Mouse (Mus musculus): Measurements from ENCODE around the gene Celf2.

The Celf2 gene

DNA sequence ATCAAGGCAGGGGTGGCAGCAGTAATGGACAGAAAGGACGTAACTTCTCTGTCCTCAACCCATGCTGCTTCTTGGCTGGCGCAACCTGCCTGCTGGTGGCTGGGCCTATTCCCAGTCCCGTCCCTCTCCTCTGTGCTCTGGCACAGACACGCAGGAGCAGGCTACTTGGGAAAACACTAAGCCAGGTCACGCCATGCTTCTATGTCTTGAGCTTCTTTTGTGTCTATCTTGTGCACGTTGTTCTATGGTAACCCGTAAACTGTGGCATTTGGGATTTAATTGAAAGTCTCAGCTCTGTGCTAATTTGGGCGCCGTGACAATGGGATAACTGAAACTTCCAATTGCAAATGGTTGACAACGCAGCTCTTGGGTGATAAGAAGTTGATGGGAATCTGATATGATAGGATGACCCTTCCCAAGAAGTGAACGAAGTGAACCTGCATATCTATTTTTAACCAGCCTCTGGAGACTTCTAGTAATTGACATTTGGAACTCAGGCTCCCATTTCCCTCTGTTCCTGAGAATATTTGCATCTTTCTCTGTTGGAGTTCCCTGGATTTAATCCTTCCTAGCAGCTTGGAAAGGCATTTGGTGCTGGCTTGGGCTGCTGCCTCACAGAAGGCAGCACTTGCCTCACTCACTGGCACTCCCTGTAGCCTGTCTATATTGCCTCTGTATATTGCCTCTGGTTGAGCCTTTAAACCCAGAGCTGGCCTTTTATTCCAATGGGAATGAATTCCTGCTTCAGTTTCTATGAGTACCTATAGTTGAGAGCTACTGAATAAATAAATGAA lies 335.9 kb downstream of the Celf2 start:
- no peak for DNase-seq

DNA sequence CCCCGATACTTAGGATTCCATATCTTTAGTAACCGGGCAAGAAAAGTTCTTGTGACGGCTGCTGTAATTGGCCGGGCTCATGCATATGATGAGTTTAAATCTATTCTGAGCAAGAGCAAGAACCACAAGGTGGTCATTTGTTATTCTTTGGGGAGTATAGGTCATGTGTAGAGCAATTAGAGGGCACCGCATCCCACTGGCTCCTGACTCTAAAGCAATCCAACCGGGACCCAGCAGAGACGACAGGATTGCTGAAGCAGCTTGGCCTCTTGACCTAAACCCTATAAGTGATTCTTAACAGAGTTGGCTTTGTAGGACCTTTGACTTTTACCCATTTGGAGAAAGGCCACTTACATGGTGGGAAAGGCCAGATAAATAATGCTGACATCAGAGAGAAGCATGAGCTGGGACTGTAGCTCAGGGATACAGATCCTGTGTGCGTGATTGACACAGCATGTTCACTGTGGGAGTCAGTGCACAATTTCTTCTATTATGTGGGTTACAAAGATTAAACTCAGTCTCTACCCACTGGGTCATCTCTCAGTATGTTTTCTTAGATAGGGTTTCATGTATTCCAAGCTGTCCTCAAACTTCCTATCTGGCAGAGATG lies 338.2 kb downstream of the Celf2 start:
- no peak for DNase-seq

DNA sequence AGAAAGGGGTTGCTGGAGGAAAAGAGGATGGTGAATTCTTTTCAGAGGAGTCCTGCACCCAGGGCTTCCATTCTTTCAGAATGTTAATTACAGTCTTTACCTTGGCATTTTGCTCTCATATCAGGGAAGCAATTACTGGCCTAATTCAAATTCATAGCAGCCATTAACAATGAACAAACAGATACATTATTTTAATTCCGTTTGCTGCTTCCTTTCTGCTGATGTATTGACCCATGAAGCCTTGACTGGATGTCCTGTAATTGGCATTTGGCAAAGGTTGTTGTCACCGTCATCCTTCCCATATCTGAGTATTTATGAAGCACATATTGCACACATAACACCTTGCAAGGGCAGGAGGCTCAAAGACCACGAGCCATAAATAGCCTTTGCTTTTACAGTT lies 343.6 kb downstream of the Celf2 start:
- peak; percentile 78 for DNase-seq

DNA sequence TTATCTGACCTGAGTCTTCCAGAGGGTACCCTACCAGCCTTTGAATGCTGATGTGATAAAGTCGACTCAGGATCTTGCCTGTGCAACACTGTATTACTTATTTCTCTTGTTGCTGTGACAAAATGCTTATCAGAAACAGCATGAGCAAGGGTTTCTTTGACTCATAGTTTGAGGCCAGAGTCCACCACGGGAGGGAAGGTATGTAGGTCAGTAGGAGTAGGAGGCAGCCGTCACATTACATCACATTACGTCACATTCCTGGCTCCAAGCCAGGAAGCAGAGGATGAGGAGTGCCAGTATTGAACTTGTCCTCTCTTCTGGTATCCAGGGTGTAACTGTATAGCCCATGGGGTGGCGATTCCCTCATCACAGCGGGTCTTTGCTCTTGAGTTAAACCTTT lies 349.3 kb downstream of the Celf2 start:
- DNase-seq = peak; percentile 69

DNA sequence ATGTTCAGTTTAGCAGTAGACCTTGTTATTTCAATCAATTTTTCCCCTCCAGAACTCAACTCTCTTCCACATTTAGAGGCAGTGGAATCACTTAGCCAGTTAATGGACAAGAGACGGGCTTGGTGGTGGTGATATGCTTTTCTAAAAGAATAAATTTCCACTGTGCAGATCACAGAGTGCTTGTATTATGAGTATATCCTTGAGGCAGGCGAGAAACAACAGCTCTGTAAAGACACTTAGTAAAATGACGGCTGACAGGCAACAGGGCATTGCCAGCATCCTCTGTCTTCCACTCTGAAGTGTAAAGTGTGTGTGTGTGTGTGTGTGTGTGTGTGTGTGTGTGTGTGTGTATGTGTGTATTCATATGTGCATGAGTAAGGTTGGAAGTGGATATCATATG lies 362.1 kb downstream of the Celf2 start:
- no peak for DNase-seq

DNA sequence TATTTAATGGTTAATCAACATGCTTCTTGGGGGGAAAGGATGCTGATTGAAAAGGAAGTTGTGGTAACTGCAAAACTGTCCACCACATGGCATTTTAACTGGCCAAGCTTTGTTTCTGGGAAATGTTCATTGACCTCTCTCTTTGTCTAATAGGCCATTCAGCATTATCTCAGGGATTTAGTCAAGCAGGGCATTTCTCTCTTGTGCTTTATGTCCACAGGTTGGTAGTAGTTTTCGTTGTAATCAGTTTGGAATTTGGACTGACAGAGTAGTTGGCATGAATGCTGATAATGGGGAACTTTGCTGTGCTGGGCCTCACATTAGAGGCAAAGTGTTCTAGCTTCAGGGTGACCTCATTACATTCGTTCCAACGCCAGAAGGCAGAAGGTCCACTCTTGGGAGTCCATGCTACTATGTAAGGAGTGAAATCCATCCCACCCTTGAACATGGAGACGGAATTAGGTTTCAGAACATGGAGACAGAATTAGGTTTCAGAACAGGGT lies 363.8 kb downstream of the Celf2 start:
- no peak for DNase-seq

DNA sequence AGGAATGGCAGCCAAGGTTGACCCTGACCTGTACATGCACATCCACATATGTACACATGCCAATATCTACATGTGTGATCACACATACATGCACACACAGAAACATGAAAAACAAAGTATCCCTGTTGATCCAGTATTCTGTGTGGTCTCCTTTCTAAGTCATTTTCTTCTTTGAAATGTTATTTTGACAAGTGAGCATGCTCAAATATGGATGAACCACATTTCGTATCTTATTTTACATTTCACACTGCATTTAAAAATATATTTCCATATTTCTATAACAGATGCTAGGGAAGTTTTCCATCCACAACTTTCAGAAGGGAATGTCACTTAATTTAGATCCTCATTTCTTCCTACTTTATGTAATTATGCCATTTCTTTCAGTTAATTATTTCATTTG lies 364.5 kb downstream of the Celf2 start:
- no peak for DNase-seq

DNA sequence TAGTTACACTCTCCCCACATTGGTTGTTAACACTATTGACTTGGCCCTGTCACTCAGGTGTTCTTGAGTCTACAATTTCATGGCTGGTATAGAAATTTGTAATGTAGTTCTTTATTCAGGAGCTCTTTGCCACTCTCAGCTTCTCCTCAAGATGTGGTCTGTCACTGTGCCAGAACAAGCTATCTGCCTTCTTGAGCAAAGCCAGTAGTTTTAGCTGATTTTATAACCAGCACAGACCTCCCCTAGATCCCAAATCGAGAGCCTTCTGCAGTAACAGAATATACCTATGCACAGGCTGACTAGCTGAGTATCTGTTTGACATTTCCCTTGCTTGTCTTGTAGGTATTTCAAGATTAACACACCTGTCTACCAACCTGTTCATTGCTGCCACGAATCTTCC lies 386.0 kb downstream of the Celf2 start:
- no peak for DNase-seq

DNA sequence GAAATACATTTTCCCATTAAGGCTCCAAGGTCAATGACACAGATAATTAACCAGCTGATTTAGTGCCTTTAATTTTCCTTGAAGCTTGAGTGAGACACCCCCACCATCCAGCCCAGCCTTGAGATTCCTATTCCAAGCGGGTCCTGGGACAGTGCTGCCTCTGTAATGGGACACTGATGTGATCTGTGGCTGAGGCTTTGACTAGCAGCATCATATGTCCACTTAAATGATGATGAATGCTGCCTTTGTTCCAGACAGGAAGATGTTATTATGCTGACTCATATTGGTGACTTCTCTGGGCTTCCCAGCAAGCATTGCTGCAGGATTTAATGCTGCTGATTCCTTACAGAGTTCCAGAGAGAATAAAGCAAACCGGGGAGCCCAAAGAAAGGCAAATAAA lies 393.6 kb downstream of the Celf2 start:
- peak; percentile 49 for DNase-seq

DNA sequence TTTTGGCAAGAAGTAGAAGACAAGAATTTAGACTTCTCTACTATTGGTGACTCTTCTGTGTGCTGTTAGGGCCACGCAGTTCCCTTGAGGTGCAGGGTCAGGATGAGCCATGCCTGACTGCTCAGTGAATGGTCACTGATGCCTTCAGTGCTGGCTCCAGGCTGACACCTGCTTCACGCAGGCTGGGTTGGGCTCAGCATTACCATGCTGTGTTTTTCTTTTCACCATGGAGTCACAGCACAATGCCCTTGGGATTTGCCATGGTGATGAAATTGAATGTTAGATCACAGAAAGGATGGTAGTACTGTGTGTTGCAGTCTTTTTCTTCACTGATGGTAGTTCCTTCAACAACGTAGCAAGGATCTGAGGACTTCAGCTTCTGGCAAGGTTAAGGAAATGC lies 394.2 kb downstream of the Celf2 start:
- DNase-seq = peak; percentile 15

DNA sequence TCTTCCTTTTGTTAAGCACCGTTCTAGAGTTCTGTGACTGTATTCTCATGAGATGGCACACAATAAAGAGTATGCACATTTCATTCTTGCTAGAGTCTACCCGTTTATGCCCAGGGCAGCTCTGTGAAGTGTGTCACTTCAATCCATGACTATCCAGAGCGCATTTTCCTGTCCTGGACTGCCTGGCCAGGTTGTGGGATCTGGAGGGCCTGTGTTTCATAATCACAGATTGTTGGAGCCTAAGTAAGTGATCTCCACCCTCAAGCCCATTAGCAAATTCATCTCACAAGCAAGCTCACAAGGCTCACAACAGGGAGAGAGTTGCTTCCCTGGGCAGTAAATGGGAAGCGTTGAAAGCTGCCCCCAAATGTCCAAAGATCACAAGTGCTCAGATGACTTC lies 395.6 kb downstream of the Celf2 start:
- no peak for DNase-seq

DNA sequence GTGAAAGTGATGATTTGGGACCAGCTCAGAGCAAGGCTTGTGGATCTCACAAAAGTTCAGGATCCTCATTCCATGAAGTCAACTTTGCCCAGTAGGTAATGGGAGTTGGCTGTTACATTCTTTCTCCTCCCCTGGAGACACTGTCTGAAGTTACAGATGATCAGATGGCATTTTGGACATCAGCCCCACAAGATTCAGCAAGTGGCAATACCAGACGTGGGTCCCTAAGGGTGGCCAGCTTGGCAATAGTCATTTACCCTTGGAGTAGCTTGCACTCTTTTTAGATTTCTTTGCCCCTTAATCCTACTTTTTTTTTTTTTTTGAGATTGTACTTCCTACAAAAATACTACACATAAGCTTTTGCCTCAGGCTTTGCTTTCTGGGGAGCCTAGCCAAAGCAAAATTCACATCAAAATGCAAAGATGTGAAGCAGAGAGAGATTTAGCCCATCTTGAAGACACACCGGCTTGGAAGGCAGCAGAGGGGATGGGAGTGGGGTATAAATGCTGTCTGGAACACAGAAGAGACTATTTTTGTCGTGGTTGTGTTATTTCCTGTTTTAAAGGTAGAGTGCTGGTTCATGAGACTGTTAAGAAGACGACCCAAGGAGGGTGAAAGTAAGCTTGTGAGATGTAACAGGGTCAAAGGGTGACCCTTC lies 397.1 kb downstream of the Celf2 start:
- DNase-seq = no peak

DNA sequence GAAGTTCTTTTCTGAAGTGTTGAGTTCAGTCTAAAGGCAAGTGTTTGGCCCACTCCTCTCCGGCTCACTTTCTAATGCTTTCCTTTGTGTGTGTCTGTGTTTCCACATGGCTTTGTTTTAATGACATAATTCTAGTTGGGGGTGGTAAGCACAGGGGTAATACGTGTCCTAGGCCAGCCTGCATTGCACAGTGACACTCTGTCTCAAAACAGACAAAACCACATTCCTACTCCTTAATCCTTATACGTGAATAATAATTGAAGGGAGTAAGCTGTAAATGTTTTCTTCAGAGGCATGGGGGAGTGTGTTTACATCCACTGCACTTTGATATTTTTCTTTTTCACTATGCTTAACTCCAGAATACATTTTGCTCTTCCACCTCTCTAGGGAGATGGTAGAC lies 415.9 kb downstream of the Celf2 start:
- DNase-seq = no peak

DNA sequence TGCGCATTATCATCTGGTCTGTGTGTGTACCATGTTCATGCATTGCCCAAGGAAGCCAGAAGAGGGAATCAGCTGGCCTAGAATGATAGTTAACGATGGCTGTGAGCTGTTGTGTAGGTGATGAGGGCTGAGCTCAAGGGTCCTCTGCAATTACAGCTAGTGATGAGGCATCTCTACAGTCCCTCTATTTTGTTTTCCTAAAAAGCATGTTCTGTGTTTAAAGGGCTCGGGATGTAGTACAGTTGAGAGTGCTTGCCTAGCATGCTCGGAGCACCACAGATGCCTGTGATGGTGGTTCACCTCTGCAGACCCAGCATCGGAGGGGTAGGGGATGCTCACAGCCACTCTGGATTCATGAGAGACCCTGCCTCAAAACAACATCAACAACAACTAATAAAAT lies 416.7 kb downstream of the Celf2 start:
- no peak for DNase-seq

DNA sequence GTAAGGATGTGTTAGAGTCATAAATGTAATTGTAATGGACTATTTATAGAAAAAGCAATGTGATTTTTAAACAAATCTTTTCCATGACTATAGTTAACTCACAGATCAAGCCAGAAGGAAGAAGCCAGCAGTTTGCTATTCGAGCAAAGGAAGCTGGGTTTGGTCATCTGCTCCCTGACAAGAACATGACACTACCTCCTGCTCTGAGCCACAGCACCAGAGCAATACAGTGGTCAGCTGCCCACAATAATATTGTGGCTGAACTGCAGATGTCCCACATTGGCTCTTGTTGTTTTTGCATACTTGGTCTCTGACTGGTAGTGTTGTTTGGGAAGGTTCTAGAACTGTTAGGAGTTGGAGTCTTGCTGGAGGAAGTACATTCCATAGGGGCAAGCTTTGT lies 418.9 kb downstream of the Celf2 start:
- no peak for DNase-seq

DNA sequence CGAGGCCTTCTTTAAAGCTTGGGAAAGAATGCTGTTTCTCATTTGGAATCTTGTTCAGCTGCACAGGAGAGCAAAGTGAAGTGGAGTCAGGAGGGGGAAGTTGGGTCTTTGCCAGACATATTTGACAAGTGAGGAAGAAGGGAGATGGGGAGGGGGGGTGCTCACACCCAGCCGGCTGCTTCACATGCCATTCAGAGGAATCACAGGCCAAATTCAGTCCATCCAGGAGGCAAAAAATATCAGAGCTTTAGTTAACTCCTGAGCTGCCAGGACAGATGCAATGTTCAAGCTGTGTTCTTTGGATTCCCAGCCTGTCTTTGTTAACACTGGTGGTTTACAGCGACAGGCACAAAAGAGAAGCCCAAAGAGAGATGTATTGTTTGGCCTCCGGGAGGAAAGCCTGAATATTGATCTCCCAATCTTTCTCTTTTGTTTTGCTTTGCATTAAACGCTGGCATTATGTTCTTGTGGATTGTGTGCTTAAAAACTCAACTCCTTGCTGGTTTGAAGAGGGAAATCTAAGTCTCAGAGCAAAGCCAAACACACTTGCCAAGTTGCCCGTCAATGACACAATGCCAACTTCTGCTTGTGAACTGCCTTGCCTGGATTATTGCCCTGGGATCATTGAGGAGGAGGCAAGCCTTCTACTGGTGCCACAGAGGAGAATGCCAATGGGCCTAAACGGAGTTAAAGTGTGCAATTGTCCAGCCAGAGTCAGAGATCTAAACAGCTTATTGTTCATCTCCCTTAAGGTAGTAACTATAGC lies 420.1 kb downstream of the Celf2 start:
- DNase-seq = peak; percentile 79

DNA sequence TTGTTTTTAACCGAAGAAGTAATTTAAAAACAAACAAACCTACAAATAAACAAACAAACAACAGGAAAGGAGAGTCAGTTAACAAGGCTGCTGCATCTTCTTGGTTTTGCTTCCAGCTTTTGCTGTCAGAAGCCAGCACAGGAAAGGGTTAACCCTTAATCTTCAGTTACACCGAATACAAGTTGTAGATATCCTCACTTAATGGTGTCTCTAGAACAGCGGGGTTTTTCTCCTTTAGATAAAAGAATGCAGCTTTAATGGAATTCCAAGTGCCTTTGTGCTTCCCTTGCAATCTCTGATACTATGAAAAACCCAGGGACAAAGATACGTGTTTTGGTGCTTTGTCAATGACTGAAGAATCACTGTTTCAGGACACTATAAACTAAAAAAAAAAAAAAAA lies 420.8 kb downstream of the Celf2 start:
- peak; percentile 15 for DNase-seq

DNA sequence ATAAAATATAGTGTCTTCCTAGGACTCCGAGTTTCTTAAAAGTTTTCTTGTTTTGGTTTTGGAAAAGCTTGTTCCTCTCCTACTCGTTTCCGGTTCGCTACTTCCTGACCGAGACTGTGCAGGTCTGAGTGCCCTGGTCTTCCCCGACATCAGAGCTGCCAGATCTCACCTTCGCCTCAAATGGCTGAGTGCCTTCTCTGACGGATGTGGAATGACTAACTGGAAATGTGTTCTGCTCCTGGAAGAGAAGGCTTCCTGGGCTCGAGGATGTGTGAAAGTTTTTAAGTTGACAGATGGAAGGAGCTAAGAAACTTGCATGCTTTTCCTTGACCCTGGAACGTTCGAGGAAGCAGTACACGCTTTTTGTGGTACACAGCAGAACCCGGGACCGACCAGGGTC lies 421.9 kb downstream of the Celf2 start:
- peak; percentile 36 for DNase-seq

DNA sequence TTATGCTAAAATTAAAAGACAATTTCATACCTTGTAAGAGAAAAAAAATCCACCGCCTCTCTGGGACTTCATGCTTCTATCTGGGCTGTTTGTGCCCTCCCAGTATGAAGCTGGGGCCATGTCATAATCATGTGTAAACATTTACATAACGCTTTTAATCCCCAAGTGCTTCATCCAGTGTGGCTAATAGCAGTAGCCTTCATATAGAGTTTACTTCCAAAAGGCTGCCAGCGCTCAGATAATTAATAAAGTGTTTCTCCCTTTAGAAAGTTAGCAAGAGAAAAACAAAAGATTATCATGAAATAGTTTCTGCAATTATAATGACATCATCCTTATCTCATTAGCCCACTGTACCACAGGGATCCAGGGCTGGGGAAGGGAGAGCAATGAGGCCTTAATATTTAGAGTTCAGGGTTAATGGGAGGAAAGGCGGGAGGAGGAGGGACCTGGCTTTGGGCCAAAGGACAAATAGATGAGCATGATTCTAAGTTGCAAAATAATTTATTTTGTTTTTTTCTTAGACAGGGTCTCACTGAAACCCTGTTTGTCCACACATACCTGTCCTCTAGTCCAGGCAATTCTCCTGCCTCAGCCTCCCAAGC lies 425.8 kb downstream of the Celf2 start:
- DNase-seq = peak; percentile 86

DNA sequence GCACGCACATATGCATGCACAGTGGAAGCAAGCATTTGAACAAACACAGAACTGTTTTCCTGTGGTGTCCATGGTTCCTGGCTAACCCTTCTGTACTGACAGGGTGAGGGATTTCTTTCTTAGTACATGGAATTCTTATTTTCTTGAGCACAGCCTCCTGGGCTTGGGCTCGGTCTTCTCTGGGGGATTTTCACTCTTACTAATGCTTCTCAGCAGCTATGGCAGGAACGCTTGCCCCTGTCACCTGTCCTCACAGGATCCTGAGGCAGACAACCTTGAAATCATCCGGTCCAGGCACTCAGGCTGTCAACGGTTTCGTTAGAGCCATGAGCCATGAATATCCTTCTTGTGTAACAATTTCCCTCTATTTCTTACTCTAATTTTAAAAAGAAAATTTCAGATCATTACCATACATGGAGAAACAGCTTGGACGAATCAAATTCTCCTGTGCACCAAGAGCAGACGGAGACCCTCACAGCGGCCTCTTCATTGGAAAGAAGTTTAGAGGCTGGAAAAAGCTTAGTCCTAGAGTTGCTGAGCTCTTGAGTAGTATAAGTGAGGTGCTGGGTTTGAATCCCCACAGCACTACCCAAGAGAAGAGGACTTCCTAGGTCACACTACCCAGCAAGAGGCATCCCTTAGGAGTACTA lies 426.9 kb downstream of the Celf2 start:
- peak; percentile 25 for DNase-seq

DNA sequence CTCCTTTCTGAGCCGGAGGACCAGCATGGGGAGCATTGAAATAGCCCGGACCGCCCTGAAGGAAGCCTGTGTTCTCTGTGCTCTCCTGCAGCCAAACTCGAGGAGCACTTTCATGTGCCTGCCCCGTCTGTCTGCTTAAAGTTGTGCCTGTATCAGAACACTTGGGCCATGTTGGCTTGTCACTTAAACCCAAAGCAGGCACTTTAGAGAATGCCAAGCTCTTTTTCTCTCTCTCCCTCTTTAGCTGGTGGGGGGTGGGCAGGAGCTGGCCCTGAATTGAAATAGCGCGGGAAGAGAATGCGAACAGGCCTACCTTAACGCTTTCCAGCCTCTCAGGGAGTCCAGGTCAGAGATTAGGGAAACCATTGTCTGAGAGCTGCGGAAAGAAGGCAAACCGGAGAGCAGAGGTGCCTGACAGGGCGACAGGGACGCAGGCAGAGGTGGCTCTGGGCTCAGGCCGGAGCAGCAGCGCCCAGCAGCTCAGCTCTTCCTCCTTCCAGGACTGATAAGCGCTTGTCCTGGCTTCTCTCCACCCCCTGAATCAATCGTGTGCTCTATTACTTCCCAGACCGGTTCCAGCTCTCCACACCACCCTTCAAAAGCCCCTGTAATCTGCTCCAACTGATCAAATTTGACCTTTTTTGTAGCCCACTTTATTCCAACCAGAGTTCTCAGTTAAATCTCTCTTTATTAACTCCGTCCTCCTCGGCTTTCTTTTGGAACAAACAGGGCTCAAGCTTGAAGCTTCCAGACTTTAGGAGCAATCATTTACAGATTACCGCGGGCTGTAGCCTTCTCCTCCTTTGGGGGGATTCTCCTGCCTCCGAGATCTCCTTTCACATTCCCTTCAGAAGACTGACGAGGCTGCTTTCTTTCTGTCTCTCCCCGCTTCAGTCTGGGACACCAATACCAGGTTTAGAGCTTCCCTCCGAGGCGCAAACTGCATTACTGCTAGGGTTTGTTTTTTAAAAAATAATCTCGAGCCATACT lies 428.3 kb downstream of the Celf2 start:
- peak; percentile 58 for DNase-seq
